Mouse (Mus musculus): ENCODE measurements at regions not wholly inside any gene's neighbourhood (a gene's known extent, or its start where the extent isn't known, plus 50 kb on each side); places are given as distances from the start of the nearest gene placed in this dataset.
"Not testable (repeated sequence)": the region's sequence is repeated elsewhere in the genome, so short reads cannot be mapped to it uniquely, and the experiment has no call there.

DNA sequence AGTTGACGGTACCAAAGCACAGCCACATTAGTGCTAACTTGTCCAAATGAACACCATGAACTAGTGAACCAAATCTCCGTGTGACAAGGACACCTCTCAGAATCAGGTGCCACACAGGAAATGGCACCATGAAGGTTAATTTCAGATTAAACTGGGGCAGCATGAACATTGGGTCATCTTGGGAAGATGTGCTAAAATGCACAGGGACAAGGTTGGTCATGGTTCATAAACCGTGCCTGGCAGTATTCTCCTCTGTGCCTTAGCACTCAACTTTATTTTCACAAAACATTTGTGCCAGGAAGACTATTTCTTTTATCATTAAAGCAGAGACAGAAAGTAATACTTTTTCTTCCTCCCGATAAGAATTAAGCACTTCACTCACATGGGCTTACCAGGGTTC lies 672.6 kb downstream of the Rwdd3 start:
- no peak for DNase-seq

GRCm38 (mm10) chr3:120477934-120478333 lies 693.6 kb downstream of the Rwdd3 start:
- no peak for DNase-seq

GRCm38 (mm10) chr3:120477232-120477631 lies 693.0 kb upstream of the Ptbp2 start:
- no peak for DNase-seq

GRCm38 (mm10) chr3:120473645-120474038 lies 689.4 kb upstream of the Ptbp2 start:
- peak; percentile 37 to 63 for DNase-seq

DNA sequence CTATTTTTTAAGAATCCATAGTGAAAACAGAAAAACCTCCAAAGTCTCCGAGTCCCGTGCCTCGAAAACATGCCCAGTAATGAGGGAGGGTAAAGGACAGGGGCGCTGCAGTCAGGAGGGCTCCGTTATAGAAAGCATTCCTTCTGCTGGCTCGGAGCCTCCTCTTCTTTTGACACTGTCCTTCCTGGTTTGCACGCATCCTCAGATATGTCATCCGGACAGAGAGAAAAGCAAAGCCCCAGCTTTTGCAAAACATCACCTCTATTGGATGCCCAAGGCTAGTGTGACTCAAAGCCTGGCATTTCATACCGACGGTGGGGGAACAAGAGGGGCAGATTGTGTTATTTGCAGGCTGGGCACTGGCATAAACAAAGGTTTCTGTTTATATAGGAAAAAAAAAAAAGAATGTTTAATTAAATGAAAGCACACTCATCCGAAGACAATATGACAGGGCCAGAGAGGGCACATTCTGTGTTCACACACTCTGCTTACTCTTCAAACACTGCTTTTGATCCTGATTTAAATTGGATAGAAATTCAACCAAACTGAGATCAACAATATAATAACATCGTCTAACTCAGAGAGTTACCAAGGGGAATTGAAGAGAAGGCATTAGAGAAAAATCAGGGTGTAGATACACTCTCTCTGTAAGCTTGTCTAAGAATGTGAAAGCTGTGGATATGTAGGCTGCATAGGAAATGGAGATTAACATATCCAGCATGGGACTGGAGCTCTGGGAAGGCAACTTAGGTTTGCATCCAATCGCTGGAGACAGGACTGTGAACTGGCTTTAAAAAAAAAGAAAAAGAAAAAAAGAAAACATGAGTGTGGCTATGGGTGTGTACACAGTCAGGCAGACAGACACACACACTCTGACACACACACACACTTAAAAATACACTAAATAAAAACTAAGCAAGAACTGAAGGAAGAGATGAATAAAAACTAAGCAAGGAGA lies 688.7 kb upstream of the Ptbp2 start:
- DNase-seq, result peak; percentile 16 to 18

DNA sequence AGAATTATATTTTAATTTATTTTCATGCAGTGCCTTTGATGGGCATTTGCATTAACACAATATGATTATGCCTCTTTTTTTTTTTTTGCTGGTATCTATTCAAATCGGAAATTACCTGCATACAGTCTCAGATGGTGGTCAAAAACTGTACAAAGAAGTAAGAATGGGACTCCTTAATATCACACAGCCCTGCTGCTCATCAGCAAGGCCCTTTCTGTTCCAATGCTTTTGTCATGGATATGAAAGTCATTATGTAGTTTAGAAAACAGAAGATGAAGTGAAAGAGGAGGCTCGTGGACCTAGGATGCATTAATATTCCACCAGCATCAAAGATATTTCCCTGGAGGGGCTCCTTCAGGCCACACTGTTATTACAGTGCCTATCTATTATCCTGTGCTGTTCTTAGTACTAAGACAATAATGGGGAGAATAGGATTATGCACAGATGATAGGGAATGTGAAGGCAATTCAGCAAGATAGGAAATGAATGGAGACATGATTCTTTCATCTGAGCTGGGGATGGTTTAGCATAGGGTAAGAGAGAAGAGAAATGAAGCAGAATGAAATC lies 687.7 kb upstream of the Ptbp2 start:
- DNase-seq, result no peak

- DNase-seq, result no peak
Observed at GRCm38 (mm10) chr3:120468887-120469286, 684.6 kb upstream of the Ptbp2 start.

GRCm38 (mm10) chr3:120460717-120461116 lies 676.5 kb upstream of the Ptbp2 start:
- no peak for DNase-seq

GRCm38 (mm10) chr3:120457912-120458311 lies 673.6 kb upstream of the Ptbp2 start:
- no peak for DNase-seq

DNA sequence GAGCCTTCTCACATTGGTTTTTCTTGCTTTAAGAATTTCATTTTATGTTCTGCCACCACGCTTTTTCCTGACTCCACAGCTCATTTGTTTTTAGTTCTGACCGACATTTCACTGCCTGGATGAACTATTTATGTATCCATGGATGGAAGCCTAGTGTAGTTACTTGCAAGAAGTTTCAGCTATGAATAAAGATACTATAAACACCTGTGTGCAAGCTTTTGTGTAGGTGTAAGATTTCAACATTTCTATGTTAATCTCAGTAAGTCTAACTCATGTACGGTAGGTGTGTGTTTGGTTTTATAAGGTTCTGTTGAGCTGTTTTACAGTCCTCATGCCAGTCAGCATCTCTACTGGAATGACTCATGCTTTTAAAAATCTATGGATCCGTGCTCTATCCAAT lies 656.9 kb upstream of the Ptbp2 start:
- DNase-seq, result no peak

DNA sequence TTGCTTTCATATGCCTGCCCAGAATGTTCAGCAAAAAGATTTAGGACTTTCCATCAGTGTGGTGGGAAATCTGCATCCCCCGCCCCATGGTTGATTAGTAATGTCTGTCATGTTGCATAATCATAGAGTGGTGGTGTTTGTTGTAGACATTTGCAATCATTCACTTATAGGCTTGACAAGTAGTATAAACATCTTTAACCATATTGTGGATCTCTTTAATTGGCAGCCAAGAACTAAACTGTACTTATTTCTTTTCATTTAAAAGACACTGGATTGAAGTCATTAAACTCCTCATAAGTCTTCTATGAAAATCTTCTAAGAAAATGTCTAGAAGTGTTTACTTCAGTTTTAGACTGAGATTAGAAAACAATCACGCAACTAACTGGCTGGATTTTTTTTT lies 646.0 kb upstream of the Ptbp2 start:
- DNase-seq, result no peak

DNA sequence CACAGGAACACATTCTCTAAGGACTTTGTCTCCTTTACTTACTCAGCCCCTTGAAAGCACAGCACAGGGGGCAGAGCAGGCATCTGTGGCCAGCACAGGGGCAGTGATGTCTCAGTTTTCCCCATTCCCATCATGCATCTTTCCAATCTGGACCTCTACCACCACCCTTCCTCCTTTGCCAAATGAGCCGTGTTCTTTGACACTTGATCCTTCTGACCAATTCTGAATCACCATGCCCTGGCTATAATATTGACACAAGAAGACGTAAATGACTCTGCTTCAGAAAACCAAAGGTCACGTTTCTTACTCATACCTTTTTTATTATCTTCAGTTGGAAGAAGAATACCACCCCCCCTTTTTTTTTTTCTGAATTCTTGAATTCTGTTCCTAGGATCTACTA lies 632.4 kb upstream of the Ptbp2 start:
- DNase-seq, result no peak

- DNase-seq, result no peak
Observed at GRCm38 (mm10) chr3:120375688-120376289, 591.5 kb upstream of the Ptbp2 start.

GRCm38 (mm10) chr3:120342747-120343377 lies 558.6 kb upstream of the Ptbp2 start:
- DNase-seq, result no peak

DNA sequence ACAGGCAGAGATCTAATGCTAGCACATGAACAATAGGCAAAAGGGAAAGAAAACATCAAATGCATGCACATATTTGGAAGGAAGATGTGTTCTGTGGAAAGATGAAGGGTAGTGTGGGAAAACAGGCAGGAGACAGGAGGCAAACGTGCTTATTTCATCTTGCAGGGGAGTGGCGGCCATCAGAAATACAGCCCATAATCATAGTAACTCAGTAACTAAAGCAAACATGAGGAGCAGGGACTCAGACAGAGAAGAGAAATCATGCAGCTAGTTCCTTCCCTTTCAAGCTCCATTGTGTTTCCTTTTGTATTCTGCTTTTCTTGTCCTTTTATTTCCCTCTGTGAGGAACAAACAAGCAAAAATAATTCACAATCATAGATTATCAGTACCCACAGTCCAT lies 557.6 kb upstream of the Ptbp2 start:
- no peak for DNase-seq

DNA sequence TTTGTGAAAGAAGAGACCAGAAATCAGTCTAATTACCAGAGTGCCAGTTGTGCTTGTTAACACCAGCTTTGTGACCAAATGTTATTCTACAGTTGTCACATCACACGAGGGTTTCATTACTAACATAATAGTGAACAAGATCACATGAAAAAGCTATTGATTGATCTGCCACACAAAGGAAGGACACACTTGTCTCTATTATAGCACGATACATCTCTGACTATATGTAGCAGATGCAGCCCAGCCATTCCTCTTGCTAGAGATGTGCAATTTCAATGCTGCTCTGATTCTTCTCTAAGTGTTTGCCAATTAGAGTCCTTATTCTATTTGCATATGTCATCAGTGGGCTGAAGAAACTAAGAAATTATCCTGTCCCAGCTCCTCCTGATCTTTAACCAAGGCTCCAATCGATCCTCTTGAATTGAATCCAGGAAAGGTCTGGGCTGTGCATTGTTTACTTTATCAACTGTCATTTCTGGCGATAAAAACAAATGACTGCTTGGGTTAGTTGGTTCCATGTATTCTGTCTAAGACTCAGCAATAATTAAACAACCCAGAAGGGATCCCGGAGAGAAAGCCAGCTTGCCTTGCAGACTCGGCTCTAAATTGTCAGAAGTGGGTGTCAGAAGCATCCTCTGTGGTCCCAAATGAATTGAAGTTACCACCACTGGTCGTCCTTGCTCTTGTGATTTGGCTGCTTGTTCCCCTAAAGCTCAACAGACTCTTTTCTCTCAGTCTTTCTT lies 551.7 kb upstream of the Ptbp2 start:
- DNase-seq, result no peak

DNA sequence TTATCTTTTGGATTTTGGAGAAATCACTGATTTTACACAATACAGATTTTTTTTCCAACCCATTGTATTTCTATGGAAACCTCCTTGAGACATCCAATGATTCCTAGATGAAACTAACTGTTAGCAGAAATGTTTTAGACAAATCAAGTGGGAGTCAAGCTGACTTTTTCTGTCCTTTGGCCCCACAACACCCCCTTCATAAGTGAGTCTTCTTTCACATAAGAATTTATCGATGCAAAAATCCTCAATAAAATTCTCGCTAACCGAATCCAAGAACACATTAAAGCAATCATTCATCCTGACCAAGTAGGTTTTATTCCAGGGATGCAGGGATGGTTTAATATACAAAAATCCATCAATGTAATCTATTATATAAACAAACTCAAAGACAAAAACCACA lies 522.8 kb upstream of the Ptbp2 start:
- not testable (repeated sequence) for DNase-seq

DNA sequence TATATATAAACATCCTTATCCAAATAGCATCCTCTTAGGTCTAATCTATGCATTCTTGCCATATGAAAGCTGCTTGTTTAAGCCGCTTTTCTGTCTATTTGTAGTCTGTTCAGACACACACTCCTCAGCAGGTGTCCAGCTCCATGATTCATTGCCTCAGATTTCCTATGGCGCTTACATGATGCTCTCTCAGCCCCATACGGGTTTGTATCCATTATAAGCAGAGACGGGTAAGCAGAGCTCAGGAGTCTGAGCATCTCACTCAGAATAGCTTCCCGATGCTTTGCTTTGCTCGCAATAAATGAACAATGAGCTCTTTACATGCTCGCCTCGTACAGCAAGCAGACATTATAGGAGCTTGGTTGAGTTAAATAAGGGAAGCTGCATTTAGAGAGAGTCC lies 521.3 kb upstream of the Ptbp2 start:
- DNase-seq, result peak in 1 of 2 experiments; percentile 3
